Mouse (Mus musculus): ENCODE measurements around the gene Zbtb37. TPM values are rescaled to one million over a fixed set of nuclear protein-coding genes. Genes with fewer than 3 reads are reported as not detected.
"Not testable (repeated sequence)": the region's sequence is repeated elsewhere in the genome, so short reads cannot be mapped to it uniquely, and the experiment has no call there.

Zbtb37 gene
- polyA plus RNA-seq, 1 experiment from 2014 or later = 6.6 TPM

GRCm38 (mm10) chr1:161025410-161026210, 9.0 kb downstream of the Zbtb37 start:
- WGBS = 94% methylated on average over 5 of the region's 5 CpGs
- Histone ChIP-seq H3K27ac (no peak overlapping the region), H3K27me3 (ENCODE audit: poor library complexity, severe bottlenecking) (no peaks in the 10 kb centered on the region), H3K9me3 (no peaks in the 10 kb centered on the region), H3K4me1 (no peaks in the 10 kb centered on the region), H3K36me3 (replicated peaks) (peaks cover 49% of the 10 kb centered on the region), H3K4me3 (no peak overlapping the region)
- no peak for DNase-seq (ENCODE audit: extremely low spot score, low spot score)

- Histone ChIP-seq H3K4me3 (no peak overlapping the region), H3K27ac (no peak overlapping the region), H3K27me3 (ENCODE audit: poor library complexity, severe bottlenecking) (no peaks in the 10 kb centered on the region), H3K36me3 (replicated peaks) (peaks cover 54% of the 10 kb centered on the region), H3K9me3 (no peaks in the 10 kb centered on the region), H3K4me1 (no peaks in the 10 kb centered on the region)
- 96% methylated on average over 14 of the region's 14 CpGs for whole genome bisulfite sequencing
- no peak for DNase-seq (ENCODE audit: extremely low spot score, low spot score)
Measured at GRCm38 (mm10) chr1:161020051-161020450, 14.6 kb downstream of the Zbtb37 start.

GRCm38 (mm10) chr1:161016378-161016777, 18.3 kb downstream of the Zbtb37 start:
- 90% methylated on average over 2 of the region's 2 CpGs for WGBS

GRCm38 (mm10) chr1:161010436-161010835, 24.2 kb downstream of the Zbtb37 start:
- H3K27me3 ChIP-seq (ENCODE audit: poor library complexity, severe bottlenecking) = no peaks in the 10 kb centered on the region
- no peaks in the 10 kb centered on the region for H3K9me3 ChIP-seq
- no peak overlapping the region for H3K27ac ChIP-seq
- H3K4me1 ChIP-seq = no peaks in the 10 kb centered on the region
- peaks cover 47% of the 10 kb centered on the region for H3K36me3 ChIP-seq (replicated peaks)
- no peak for DNase-seq (ENCODE audit: extremely low spot score, low spot score)
- WGBS = 92% methylated on average over 4 of the region's 4 CpGs
- H3K4me3 ChIP-seq = no peak overlapping the region

More at GRCm38 (mm10) chr1:161016378-161016777, 18.3 kb downstream of the Zbtb37 start:
- Histone ChIP-seq H3K27me3 (ENCODE audit: poor library complexity, severe bottlenecking) (no peaks in the 10 kb centered on the region), H3K36me3 (replicated peaks) (peaks cover 73% of the 10 kb centered on the region), H3K9me3 (no peaks in the 10 kb centered on the region), H3K4me1 (no peaks in the 10 kb centered on the region), H3K27ac (no peak overlapping the region), H3K4me3 (no peak overlapping the region)
- DNase-seq (ENCODE audit: extremely low spot score, low spot score) = no peak

- WGBS = 91% methylated on average over 2 of the region's 2 CpGs
- no peaks in the 10 kb centered on the region for H3K9me3 ChIP-seq
Measured at GRCm38 (mm10) chr1:161008038-161008437, 26.6 kb downstream of the Zbtb37 start.

GRCm38 (mm10) chr1:161006471-161006870, 28.2 kb downstream of the Zbtb37 start:
- no peak overlapping the region for H3K4me3 ChIP-seq
- no peak for DNase-seq (ENCODE audit: extremely low spot score, low spot score)
- no peaks in the 10 kb centered on the region for H3K27me3 ChIP-seq (ENCODE audit: poor library complexity, severe bottlenecking)
- WGBS = 86% methylated on average over 5 of the region's 5 CpGs
- peaks cover 24% of the 10 kb centered on the region for H3K36me3 ChIP-seq (replicated peaks)
- no peaks in the 10 kb centered on the region for H3K9me3 ChIP-seq
- H3K4me1 ChIP-seq = no peaks in the 10 kb centered on the region; the same call in 1 of the 2 replicates
- H3K27ac ChIP-seq = no peak overlapping the region

More at GRCm38 (mm10) chr1:161008038-161008437, 26.6 kb downstream of the Zbtb37 start:
- Histone ChIP-seq H3K4me3 (no peak overlapping the region), H3K27me3 (ENCODE audit: poor library complexity, severe bottlenecking) (no peaks in the 10 kb centered on the region), H3K4me1 (no peaks in the 10 kb centered on the region; the same call in 1 of the 2 replicates), H3K27ac (no peak overlapping the region), H3K36me3 (replicated peaks) (peaks cover 39% of the 10 kb centered on the region)
- DNase-seq (ENCODE audit: extremely low spot score, low spot score) = no peak

- H3K27me3 ChIP-seq (ENCODE audit: poor library complexity, severe bottlenecking) = no peaks in the 10 kb centered on the region
- peaks cover 22% of the 10 kb centered on the region for H3K36me3 ChIP-seq (replicated peaks)
- no peak for DNase-seq (ENCODE audit: extremely low spot score, low spot score)
- no peak overlapping the region for H3K4me3 ChIP-seq
- no peak overlapping the region for H3K27ac ChIP-seq
- no peaks in the 10 kb centered on the region for H3K9me3 ChIP-seq
- no peaks in the 10 kb centered on the region; the same call in 1 of the 2 replicates for H3K4me1 ChIP-seq
- 85% methylated on average over 3 of the region's 3 CpGs for WGBS
Measured at GRCm38 (mm10) chr1:161005526-161005925, 29.1 kb downstream of the Zbtb37 start.

- Histone ChIP-seq H3K27ac (no peak overlapping the region), H3K36me3 (replicated peaks) (peaks cover 22% of the 10 kb centered on the region), H3K27me3 (ENCODE audit: poor library complexity, severe bottlenecking) (no peaks in the 10 kb centered on the region), H3K4me1 (no peaks in the 10 kb centered on the region; the same call in 1 of the 2 replicates), H3K4me3 (no peak overlapping the region), H3K9me3 (no peaks in the 10 kb centered on the region)
- DNase-seq (ENCODE audit: extremely low spot score, low spot score) = no peak
- WGBS = 69% methylated on average over 4 of the region's 4 CpGs
Measured at GRCm38 (mm10) chr1:161004942-161005341, 29.7 kb downstream of the Zbtb37 start.

- no peaks in the 10 kb centered on the region for H3K9me3 ChIP-seq
- H3K27me3 ChIP-seq (ENCODE audit: poor library complexity, severe bottlenecking) = no peaks in the 10 kb centered on the region
- H3K4me1 ChIP-seq = no peaks in the 10 kb centered on the region
- DNase-seq (ENCODE audit: extremely low spot score, low spot score) = no peak
- no peaks in the 10 kb centered on the region for H3K36me3 ChIP-seq (replicated peaks)
- no peak overlapping the region for H3K27ac ChIP-seq
- no peak overlapping the region for H3K4me3 ChIP-seq
- 91% methylated on average over 6 of the region's 6 CpGs for WGBS
Measured at GRCm38 (mm10) chr1:160993851-160994250, 40.8 kb downstream of the Zbtb37 start.

GRCm38 (mm10) chr1:160989395-160989794, 45.3 kb downstream of the Zbtb37 start:
- no peaks in the 10 kb centered on the region for H3K4me1 ChIP-seq
- H3K4me3 ChIP-seq = no peak overlapping the region
- 90% methylated on average over 15 of the region's 15 CpGs for WGBS

GRCm38 (mm10) chr1:160986881-160987635, 47.6 kb downstream of the Zbtb37 start:
- no peaks in the 10 kb centered on the region for H3K9me3 ChIP-seq
- H3K4me3 ChIP-seq = no peak overlapping the region
- no peaks in the 10 kb centered on the region for H3K36me3 ChIP-seq (replicated peaks)
- H3K4me1 ChIP-seq = no peaks in the 10 kb centered on the region
- no peak overlapping the region for H3K27ac ChIP-seq
- DNase-seq (ENCODE audit: extremely low spot score, low spot score) = no peak
- H3K27me3 ChIP-seq (ENCODE audit: poor library complexity, severe bottlenecking) = no peaks in the 10 kb centered on the region
- WGBS = 85% methylated on average over 17 of the region's 17 CpGs

More at GRCm38 (mm10) chr1:160989395-160989794, 45.3 kb downstream of the Zbtb37 start:
- no peak overlapping the region for H3K27ac ChIP-seq
- no peaks in the 10 kb centered on the region for H3K36me3 ChIP-seq (replicated peaks)
- no peaks in the 10 kb centered on the region for H3K9me3 ChIP-seq
- no peak for DNase-seq (ENCODE audit: extremely low spot score, low spot score)
- no peaks in the 10 kb centered on the region for H3K27me3 ChIP-seq (ENCODE audit: poor library complexity, severe bottlenecking)

- 89% methylated on average over 6 of the region's 6 CpGs for WGBS
- Histone ChIP-seq H3K27ac (no peak overlapping the region), H3K27me3 (ENCODE audit: poor library complexity, severe bottlenecking) (no peaks in the 10 kb centered on the region), H3K9me3 (no peaks in the 10 kb centered on the region), H3K4me3 (no peak overlapping the region), H3K4me1 (no peaks in the 10 kb centered on the region), H3K36me3 (replicated peaks) (no peaks in the 10 kb centered on the region)
- DNase-seq (ENCODE audit: extremely low spot score, low spot score) = no peak
Measured at GRCm38 (mm10) chr1:160985477-160985876, 49.2 kb downstream of the Zbtb37 start.

GRCm38 (mm10) chr1:160984731-160985130, 49.9 kb downstream of the Zbtb37 start:
- WGBS = 70% methylated on average over 1 of the region's 1 CpGs
- not testable (repeated sequence) for DNase-seq (ENCODE audit: extremely low spot score, low spot score); H3K36me3 ChIP-seq (replicated peaks)

More at GRCm38 (mm10) chr1:160984731-160985130, 49.9 kb downstream of the Zbtb37 start:
- not testable (repeated sequence) for H3K4me3 ChIP-seq; H3K9me3 ChIP-seq; H3K4me1 ChIP-seq; H3K27ac ChIP-seq; H3K27me3 ChIP-seq (ENCODE audit: poor library complexity, severe bottlenecking)

Data from forebrain, embryonic 10.5 days (tissue).